Mouse (Mus musculus): ENCODE data around the gene B3glct.

The B3glct gene

DNA sequence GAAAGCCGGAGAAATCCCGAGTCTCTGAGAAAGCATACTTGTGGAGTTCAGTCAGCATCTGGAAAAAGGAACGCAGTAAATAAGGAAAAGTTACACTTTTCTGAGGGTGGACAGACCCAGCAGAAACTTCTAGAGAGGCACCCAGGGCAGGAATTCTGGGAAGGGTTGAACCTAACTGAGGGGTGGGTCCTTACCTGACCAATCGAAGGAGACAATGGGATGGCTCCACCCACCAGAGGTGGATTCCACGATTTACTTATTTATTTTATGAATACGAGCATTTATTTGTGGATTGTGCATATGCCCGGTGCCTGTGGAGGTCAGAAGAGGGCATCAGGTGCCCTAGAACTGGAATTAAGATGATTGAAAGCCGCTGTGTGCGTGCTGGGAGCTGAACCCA, 64.3 kb downstream of the B3glct start:
- TF ChIP-seq CTCF (conservative IDR thresholded peaks at IDR 0.05; ENCODE audit: low read length): no peak
- no peak for TF ChIP-seq POU5F1 (IDR thresholded peaks at IDR 0.05; ENCODE audit: borderline replicate concordance, low read length)
- TF ChIP-seq NANOG (IDR thresholded peaks at IDR 0.05; ENCODE audit: borderline replicate concordance, low read length): no peak
- H3K4me3 ChIP-seq (replicated peaks; ENCODE audit: low read length): no peak overlapping the region
- H3K4me1 ChIP-seq (replicated peaks; ENCODE audit: low read depth, low read length): peaks cover 15% of the 10 kb centered on the region; the same call in 1 of the 2 replicates
- H3K36me3 ChIP-seq (ENCODE audit: insufficient read depth, low read length): no peaks in the 10 kb centered on the region
- H3K9me3 ChIP-seq (ENCODE audit: low read length): no peaks in the 10 kb centered on the region
- no peaks in the 10 kb centered on the region for H3K27me3 ChIP-seq (ENCODE audit: insufficient read depth, low read length)

DNA sequence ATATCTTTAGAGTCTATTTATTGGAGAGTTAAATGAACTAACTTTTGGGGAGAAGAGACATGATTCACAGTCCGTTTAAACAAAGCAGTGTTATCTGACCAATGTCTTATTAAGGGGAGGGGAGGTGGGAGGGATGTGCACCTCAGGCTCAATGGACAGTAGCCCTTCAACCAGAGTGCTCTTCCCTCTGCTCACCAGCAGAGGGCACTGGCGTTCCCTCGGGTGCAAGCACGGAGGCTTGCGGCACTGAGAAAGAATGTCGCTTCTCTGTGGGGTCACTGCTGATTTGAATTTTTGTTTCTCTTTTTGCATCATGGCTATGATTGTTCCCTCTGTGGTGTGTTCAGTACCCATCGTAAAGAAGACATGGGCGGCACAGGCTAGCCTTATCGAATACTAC, 67.0 kb downstream of the B3glct start:
- TF ChIP-seq CTCF (conservative IDR thresholded peaks at IDR 0.05; ENCODE audit: low read length): peak; percentile 84
- TF ChIP-seq NANOG (IDR thresholded peaks at IDR 0.05; ENCODE audit: borderline replicate concordance, low read length): no peak
- Histone ChIP-seq H3K4me3 (replicated peaks; ENCODE audit: low read length) (0 out of 2 replicates have a peak overlapping the region, but pooled peaks have one; percentile 32), H3K4me1 (replicated peaks; ENCODE audit: low read depth, low read length) (peaks cover 26% of the 10 kb centered on the region), H3K9me3 (ENCODE audit: low read length) (no peaks in the 10 kb centered on the region), H3K27me3 (ENCODE audit: insufficient read depth, low read length) (peaks cover 8% of the 10 kb centered on the region), H3K36me3 (ENCODE audit: insufficient read depth, low read length) (no peaks in the 10 kb centered on the region)

DNA sequence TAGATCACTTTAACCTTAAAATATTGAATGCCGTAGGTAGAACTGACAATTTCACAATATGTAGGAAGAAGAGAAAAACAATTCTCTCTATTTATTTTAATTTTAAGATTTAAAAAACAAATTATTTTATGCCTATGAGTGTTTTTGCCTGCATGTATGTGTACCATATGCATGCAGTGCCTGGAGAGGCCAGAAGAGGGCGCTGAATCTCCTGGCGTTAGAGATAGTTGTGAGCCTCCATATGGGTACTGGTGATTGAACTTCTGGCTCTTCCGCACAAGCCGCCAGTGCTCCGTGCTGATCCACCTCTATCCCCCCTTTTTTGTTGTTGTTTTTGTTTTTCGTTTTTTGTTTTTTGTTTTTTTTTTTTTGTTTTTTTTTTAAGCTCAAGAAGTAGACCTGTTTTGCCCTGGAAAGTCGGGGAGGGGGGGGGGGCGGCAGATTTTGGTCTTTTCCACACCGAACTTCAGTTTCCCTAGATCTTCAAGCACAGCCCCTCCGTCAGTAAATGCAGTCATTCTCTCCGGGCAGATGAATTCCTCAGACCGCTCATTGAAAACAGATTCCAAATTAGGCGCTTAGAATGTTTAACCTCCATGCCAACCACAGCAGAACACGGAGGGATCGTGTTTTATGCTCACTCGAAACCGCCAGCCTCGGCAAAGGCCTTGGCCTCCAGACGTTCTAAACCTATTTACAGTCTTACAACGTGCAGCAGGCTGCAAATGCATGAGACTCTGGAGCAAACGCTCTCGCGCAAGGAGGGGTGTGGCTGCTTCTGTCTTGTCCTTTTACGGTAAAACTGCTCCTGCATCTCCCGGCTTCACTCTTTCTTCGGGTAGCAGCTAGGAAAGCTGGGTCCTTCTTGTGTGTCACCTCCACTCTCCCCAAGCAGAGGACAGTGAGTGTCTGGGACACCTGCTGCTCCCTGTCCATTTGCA, 70.9 kb downstream of the B3glct start:
- no peaks in the 10 kb centered on the region for H3K36me3 ChIP-seq (ENCODE audit: insufficient read depth, low read length)
- TF ChIP-seq CTCF (conservative IDR thresholded peaks at IDR 0.05; ENCODE audit: low read length): peak; percentile 79
- TF ChIP-seq POU5F1 (IDR thresholded peaks at IDR 0.05; ENCODE audit: borderline replicate concordance, low read length): no peak
- no peak for TF ChIP-seq NANOG (IDR thresholded peaks at IDR 0.05; ENCODE audit: borderline replicate concordance, low read length)
- H3K27me3 ChIP-seq (ENCODE audit: insufficient read depth, low read length): peaks cover 14% of the 10 kb centered on the region
- peak overlapping the region; percentile 26; the same call in 1 of the 2 replicates for H3K4me3 ChIP-seq (replicated peaks; ENCODE audit: low read length)
- H3K4me1 ChIP-seq (replicated peaks; ENCODE audit: low read depth, low read length): peaks cover 16% of the 10 kb centered on the region
- no peaks in the 10 kb centered on the region for H3K9me3 ChIP-seq (ENCODE audit: low read length)

DNA sequence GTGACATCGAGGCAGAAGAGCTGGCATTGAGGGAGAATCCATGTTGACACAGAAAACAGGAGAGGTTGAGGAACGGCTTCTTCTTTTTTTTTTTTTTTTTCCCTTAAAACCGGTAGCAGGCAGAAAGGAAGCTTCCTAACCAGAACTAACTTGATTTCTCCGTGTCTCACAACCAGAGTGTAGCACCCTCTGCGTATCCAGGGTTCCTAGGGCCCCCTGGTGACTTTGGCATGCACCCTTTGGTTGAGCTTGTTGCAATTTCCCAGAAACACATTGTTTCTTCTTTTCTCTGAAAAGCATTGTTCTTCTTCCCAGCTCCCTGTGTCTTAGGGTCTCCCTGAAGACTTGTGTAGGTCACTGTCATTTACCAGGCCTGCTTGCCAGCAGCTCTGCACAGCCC, 73.8 kb downstream of the B3glct start:
- Histone ChIP-seq H3K27me3 (ENCODE audit: insufficient read depth, low read length) (peaks cover 16% of the 10 kb centered on the region), H3K9me3 (ENCODE audit: low read length) (no peaks in the 10 kb centered on the region), H3K4me1 (replicated peaks; ENCODE audit: low read depth, low read length) (peaks cover 11% of the 10 kb centered on the region), H3K36me3 (ENCODE audit: insufficient read depth, low read length) (no peaks in the 10 kb centered on the region), H3K4me3 (replicated peaks; ENCODE audit: low read length) (no peak overlapping the region)
- no peak for TF ChIP-seq POU5F1 (IDR thresholded peaks at IDR 0.05; ENCODE audit: borderline replicate concordance, low read length)
- no peak for TF ChIP-seq NANOG (IDR thresholded peaks at IDR 0.05; ENCODE audit: borderline replicate concordance, low read length)
- TF ChIP-seq CTCF (conservative IDR thresholded peaks at IDR 0.05; ENCODE audit: low read length): no peak

DNA sequence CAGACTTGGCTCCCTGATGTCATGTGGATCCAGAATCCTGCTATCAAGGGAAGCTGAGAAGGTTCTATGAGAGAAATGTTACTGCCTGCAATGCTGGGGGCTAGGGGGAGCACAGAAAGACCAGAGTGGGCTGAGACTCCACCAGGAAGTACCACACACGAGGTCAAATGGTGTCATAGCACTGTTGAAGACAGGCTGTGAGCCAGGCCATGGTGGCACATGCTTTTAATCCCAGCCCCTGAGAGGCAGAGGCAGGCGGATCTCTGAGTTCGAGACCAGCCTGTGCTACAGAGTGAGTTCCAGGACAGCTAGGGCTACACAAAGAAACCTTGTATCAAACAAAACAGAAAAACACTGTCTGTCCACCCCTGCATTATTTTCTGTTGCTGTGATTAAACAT, 75.0 kb downstream of the B3glct start:
- TF ChIP-seq CTCF (conservative IDR thresholded peaks at IDR 0.05; ENCODE audit: low read length): no peak
- TF ChIP-seq NANOG (IDR thresholded peaks at IDR 0.05; ENCODE audit: borderline replicate concordance, low read length): no peak
- Histone ChIP-seq H3K9me3 (ENCODE audit: low read length) (no peaks in the 10 kb centered on the region), H3K4me1 (replicated peaks; ENCODE audit: low read depth, low read length) (peaks cover 11% of the 10 kb centered on the region), H3K36me3 (ENCODE audit: insufficient read depth, low read length) (no peaks in the 10 kb centered on the region), H3K4me3 (replicated peaks; ENCODE audit: low read length) (no peak overlapping the region), H3K27me3 (ENCODE audit: insufficient read depth, low read length) (peaks cover 16% of the 10 kb centered on the region)

DNA sequence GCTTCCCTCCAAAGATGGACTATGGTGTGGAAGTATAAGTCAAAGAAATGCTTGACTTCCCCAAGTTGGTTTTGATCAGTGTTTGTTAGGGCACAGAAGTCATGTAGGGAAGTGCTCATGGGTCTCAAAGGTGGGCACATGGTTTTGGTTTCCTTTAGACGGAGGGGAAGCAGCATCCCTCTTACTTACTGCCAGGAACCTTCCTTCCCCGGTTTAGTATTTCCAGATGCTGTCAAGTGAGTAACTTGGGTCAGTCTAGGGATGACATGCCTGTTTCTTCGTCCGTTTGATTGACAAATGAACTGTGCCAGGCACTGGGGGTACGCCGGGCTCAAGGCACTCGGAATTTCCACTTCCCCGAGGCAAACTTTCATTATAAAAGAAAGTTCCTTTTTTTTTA, 89.1 kb downstream of the B3glct start:
- Histone ChIP-seq H3K4me1 (replicated peaks; ENCODE audit: low read depth, low read length) (peaks cover 8% of the 10 kb centered on the region), H3K9me3 (ENCODE audit: low read length) (no peaks in the 10 kb centered on the region), H3K36me3 (ENCODE audit: insufficient read depth, low read length) (no peaks in the 10 kb centered on the region), H3K27me3 (ENCODE audit: insufficient read depth, low read length) (0 out of 2 replicates have a peak, but pooled peaks cover 3% of the 10 kb centered on the region), H3K4me3 (replicated peaks; ENCODE audit: low read length) (no peak overlapping the region)
- TF ChIP-seq NANOG (IDR thresholded peaks at IDR 0.05; ENCODE audit: borderline replicate concordance, low read length) (no peak), POU5F1 (IDR thresholded peaks at IDR 0.05; ENCODE audit: borderline replicate concordance, low read length) (no peak), CTCF (conservative IDR thresholded peaks at IDR 0.05; ENCODE audit: low read length) (no peak)

DNA sequence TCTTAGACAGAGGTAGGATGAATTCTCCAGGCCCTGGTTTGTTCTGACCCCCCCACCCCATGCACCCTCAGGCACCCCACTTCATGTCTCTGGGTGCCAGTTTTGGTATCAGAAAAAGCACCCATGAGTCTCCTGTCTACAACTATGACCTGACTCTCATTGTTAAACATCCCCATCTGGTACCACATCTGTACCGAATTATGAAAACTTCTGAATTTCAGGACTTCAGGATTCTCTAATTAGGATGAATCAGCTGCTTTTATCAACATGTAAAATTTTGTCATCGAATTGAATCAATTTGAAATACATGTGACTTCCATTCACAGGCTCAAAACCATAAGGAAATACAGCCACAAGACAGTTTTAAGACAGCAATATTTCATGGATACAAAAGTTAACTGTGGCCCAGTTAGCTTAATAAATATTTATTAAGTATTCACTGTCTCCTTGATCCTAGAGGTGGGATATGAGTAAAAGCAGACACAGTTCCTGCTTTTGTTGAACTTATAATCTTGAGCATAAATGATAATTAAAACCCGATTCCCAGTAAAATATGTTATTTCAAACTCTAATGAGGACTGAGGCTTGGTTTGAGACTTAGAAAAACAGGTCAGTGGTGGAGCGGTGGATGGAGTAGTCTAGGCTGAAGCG, 89.7 kb downstream of the B3glct start:
- Histone ChIP-seq H3K4me1 (replicated peaks; ENCODE audit: low read depth, low read length) (peaks cover 12% of the 10 kb centered on the region), H3K27me3 (ENCODE audit: insufficient read depth, low read length) (0 out of 2 replicates have a peak, but pooled peaks cover 3% of the 10 kb centered on the region), H3K4me3 (replicated peaks; ENCODE audit: low read length) (no peak overlapping the region), H3K36me3 (ENCODE audit: insufficient read depth, low read length) (no peaks in the 10 kb centered on the region), H3K9me3 (ENCODE audit: low read length) (no peaks in the 10 kb centered on the region)
- TF ChIP-seq POU5F1 (IDR thresholded peaks at IDR 0.05; ENCODE audit: borderline replicate concordance, low read length) (no peak), NANOG (IDR thresholded peaks at IDR 0.05; ENCODE audit: borderline replicate concordance, low read length) (no peak), CTCF (conservative IDR thresholded peaks at IDR 0.05; ENCODE audit: low read length) (no peak)

DNA sequence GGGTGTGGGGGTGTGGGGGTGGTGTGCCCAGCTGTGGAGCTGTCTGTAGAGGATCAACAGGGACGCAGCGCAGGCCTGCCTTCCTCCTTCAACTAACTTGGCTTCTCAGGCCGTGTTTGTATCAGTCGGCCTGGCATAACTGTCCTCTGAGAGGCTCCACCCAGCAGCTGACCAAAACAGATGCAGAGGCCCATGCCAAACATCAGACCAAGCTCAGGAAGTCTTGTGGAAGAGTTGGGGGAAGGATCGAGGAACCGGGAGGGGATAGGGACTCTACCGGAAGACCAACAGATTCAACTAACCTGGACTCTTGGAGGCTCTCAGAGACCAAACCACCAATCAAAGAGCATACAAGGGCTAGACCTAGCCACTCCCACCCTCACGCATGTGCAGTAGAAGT, 91.6 kb downstream of the B3glct start:
- no peak for TF ChIP-seq CTCF (conservative IDR thresholded peaks at IDR 0.05; ENCODE audit: low read length)
- TF ChIP-seq NANOG (IDR thresholded peaks at IDR 0.05; ENCODE audit: borderline replicate concordance, low read length): no peak
- TF ChIP-seq POU5F1 (IDR thresholded peaks at IDR 0.05; ENCODE audit: borderline replicate concordance, low read length): no peak
- H3K27me3 ChIP-seq (ENCODE audit: insufficient read depth, low read length): 0 out of 2 replicates have a peak, but pooled peaks cover 3% of the 10 kb centered on the region
- H3K9me3 ChIP-seq (ENCODE audit: low read length): no peaks in the 10 kb centered on the region
- H3K4me1 ChIP-seq (replicated peaks; ENCODE audit: low read depth, low read length): peaks cover 16% of the 10 kb centered on the region
- no peak overlapping the region for H3K4me3 ChIP-seq (replicated peaks; ENCODE audit: low read length)
- no peaks in the 10 kb centered on the region for H3K36me3 ChIP-seq (ENCODE audit: insufficient read depth, low read length)

Measured in E14TG2a.4 (cell line).